Mouse (Mus musculus) cerebellum, adult 18-20 months (tissue): ENCODE measurements around the gene Gm28372.

Experiments used
- DNase-seq, 2 experiments: peaks; one replicate each; pipeline ENCODE4 v3.0.0; 2021

Gm28372 gene

GRCm38 (mm10) chr2:130452266-130452665, 47.2 kb downstream of the Gm28372 start:
- no peak for DNase-seq

DNA sequence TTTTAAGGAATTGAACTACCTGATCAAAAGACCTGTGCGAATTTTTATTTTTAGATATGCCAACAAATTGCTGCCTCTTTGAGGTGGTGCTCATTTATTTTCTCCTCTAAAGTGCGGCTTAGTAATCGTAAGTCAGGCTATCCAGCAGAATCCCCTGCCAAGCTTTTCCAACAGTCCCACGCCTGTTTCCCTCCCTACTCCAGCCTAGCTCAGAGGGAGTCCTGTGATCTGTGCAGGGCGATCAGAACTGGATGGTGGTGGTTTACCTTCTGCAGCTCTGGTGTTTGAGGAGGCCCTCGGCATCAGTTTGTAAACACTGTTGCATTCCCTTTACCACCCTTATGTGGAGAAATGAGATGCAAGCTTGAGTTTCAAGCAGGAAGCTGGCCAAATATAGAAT, 48.4 kb downstream of the Gm28372 start:
- DNase-seq, result peak; percentile 18 to 22

- peak; percentile 62 to 65 for DNase-seq
Measured at GRCm38 (mm10) chr2:130454748-130455370, 49.8 kb downstream of the Gm28372 start.
